Mouse (Mus musculus): ENCODE results near the gene Pycard.

- TF ChIP-seq POLR2A (IDR thresholded peaks at IDR 0.05; ENCODE audit: extremely low read depth, insufficient read depth, low read length) (no peak), CTCF (IDR thresholded peaks at IDR 0.05; ENCODE audit: extremely low read depth, insufficient read depth, low read length) (no peak)
These were observed 29.9 kb upstream of the Pycard start for GRCm38 (mm10) chr7:128023565-128023964.
